Mouse (Mus musculus): Measurements from ENCODE around the gene Syt3. TPM values are rescaled to one million over a fixed set of nuclear protein-coding genes. Genes with fewer than 3 reads are reported as not detected.

Syt3 gene
- polyA plus RNA-seq, 1 experiment from 2014 or later, result 3.0 TPM

Other genes starting within 250 kb of the Syt3 start
- gene Klk1b16, start 247.3 kb upstream of the Syt3 start, polyA plus RNA-seq (2016; fragmentation: Nextera tagmentation; extraction: Ambion mirVana), result not detected in 2 replicates
- not detected in 2 replicates for gene Klk1b24, start 195.9 kb upstream of the Syt3 start, polyA plus RNA-seq (2016; fragmentation: Nextera tagmentation; extraction: Ambion mirVana)
- not detected in 2 replicates for gene Klk1b3, start 185.9 kb upstream of the Syt3 start, polyA plus RNA-seq (2016; fragmentation: Nextera tagmentation; extraction: Ambion mirVana)
- not detected in 2 replicates for gene Klk1b4, start 176.7 kb upstream of the Syt3 start, polyA plus RNA-seq (2016; fragmentation: Nextera tagmentation; extraction: Ambion mirVana)
- not detected in 2 replicates for gene Klk1b5, start 168.2 kb upstream of the Syt3 start, polyA plus RNA-seq (2016; fragmentation: Nextera tagmentation; extraction: Ambion mirVana)
- gene Klk1, start 158.7 kb upstream of the Syt3 start, polyA plus RNA-seq (2016; fragmentation: Nextera tagmentation; extraction: Ambion mirVana), result not detected in 2 replicates
- gene Gm36864, start 147.9 kb upstream of the Syt3 start, polyA plus RNA-seq (2016; fragmentation: Nextera tagmentation; extraction: Ambion mirVana), result 0.14 TPM in 1 of 2 replicates, not detected in the other
- 0.76 and 0.87 TPM in 2 replicates for gene 1700028J19Rik, start 137.4 kb upstream of the Syt3 start, polyA plus RNA-seq (2016; fragmentation: Nextera tagmentation; extraction: Ambion mirVana)
- 209 and 214 TPM in 2 replicates for gene 2410002F23Rik, start 137.4 kb upstream of the Syt3 start, polyA plus RNA-seq (2016; fragmentation: Nextera tagmentation; extraction: Ambion mirVana)
- 0.28 TPM in 1 of 2 replicates, not detected in the other for gene Acp4, start 126.7 kb upstream of the Syt3 start, polyA plus RNA-seq (2016; fragmentation: Nextera tagmentation; extraction: Ambion mirVana)
- gene Gm15517, start 122.7 kb upstream of the Syt3 start, polyA plus RNA-seq (2016; fragmentation: Nextera tagmentation; extraction: Ambion mirVana), result not detected in 2 replicates
- gene Clec11a, start 77.2 kb upstream of the Syt3 start, polyA plus RNA-seq (2016; fragmentation: Nextera tagmentation; extraction: Ambion mirVana), result 2.0 and 2.2 TPM in 2 replicates
- 1.2 and 1.3 TPM in 2 replicates for gene Shank1, start 73.8 kb upstream of the Syt3 start, polyA plus RNA-seq (2016; fragmentation: Nextera tagmentation; extraction: Ambion mirVana)
- 0.56 and 0.64 TPM in 2 replicates for gene 1700008O03Rik, start 1.7 kb downstream of the Syt3 start, polyA plus RNA-seq (2016; fragmentation: Nextera tagmentation; extraction: Ambion mirVana)
- 0.86 and 0.98 TPM in 2 replicates for gene Lrrc4b, start 44.9 kb downstream of the Syt3 start, polyA plus RNA-seq (2016; fragmentation: Nextera tagmentation; extraction: Ambion mirVana)
- 0.56 TPM in 1 of 2 replicates, not detected in the other for gene Aspdh, start 81.3 kb downstream of the Syt3 start, polyA plus RNA-seq (2016; fragmentation: Nextera tagmentation; extraction: Ambion mirVana)
- gene Josd2, start 83.9 kb downstream of the Syt3 start, polyA plus RNA-seq (2016; fragmentation: Nextera tagmentation; extraction: Ambion mirVana), result 72.9 and 76.5 TPM in 2 replicates
- gene Emc10, start 112.4 kb downstream of the Syt3 start, polyA plus RNA-seq (2016; fragmentation: Nextera tagmentation; extraction: Ambion mirVana), result 93.6 and 111 TPM in 2 replicates
- 19.0 and 27.5 TPM in 2 replicates for gene Fam71e1, start 112.5 kb downstream of the Syt3 start, polyA plus RNA-seq (2016; fragmentation: Nextera tagmentation; extraction: Ambion mirVana)
- 0.09 and 0.13 TPM in 2 replicates for gene Mybpc2, start 140.6 kb downstream of the Syt3 start, polyA plus RNA-seq (2016; fragmentation: Nextera tagmentation; extraction: Ambion mirVana)
- gene Spib, start 148.0 kb downstream of the Syt3 start, polyA plus RNA-seq (2016; fragmentation: Nextera tagmentation; extraction: Ambion mirVana), result 0.22 and 0.34 TPM in 2 replicates
- gene Pold1, start 164.7 kb downstream of the Syt3 start, polyA plus RNA-seq (2016; fragmentation: Nextera tagmentation; extraction: Ambion mirVana), result 132 and 140 TPM in 2 replicates
- 70.7 and 72.0 TPM in 2 replicates for gene Nr1h2, start 169.8 kb downstream of the Syt3 start, polyA plus RNA-seq (2016; fragmentation: Nextera tagmentation; extraction: Ambion mirVana)
- gene Napsa, start 188.3 kb downstream of the Syt3 start, polyA plus RNA-seq (2016; fragmentation: Nextera tagmentation; extraction: Ambion mirVana), result 0.83 and 1.4 TPM in 2 replicates
- gene Kcnc3, start 206.6 kb downstream of the Syt3 start, polyA plus RNA-seq (2016; fragmentation: Nextera tagmentation; extraction: Ambion mirVana), result 0.37 and 0.49 TPM in 2 replicates

Measured in limb, embryonic 12.5 days (tissue).